20 mouse cellular contexts compared by ENCODE assay signal in the genomic region with DNA sequence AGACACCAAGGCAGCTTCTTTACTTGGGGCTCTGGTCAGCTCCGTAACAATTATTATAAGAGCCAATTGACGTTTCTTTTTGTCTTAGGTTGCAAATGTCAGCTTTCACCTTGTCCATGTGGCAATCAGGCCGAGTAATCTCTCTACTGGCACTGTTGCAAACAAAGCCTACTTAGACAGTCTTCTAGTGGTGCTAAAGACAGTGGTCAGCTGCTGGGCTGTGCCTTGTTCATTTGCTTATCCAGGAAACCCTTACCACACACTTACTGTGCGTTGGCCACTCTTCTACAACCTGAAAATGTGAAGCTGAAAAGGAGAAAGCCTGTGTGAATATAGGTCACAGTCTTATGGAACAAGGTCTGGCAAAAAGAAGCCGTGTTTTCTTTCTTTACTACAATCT.
"Had no signal": no experiment of that assay in that cellular context is flagged by ENCODE, and none has a peak within 500 bp of the region (broad histone marks: within the 10 kb centered on the region; RNA-seq: fewer than 3 reads in every experiment).

No protein-coding gene starts in this region.

- H3K9me3 ChIP-seq: liver, embryonic 13.5 days; liver, embryonic 15.5 days; lung, embryonic 15.5 days; midbrain, embryonic 10.5 days; midbrain, embryonic 12.5 days; neural tube, embryonic 13.5 days; neural tube, embryonic 15.5 days had no signal

- H3K9ac ChIP-seq: liver, embryonic 13.5 days; liver, embryonic 15.5 days; liver, postnatal 0 days; lung, embryonic 15.5 days; midbrain, embryonic 12.5 days; neural tube, embryonic 13.5 days; neural tube, embryonic 15.5 days had no signal

- H3K36me3 ChIP-seq: liver, embryonic 13.5 days; liver, embryonic 15.5 days; lung, embryonic 15.5 days; midbrain, embryonic 10.5 days; midbrain, embryonic 12.5 days; neural tube, embryonic 13.5 days; neural tube, embryonic 15.5 days had no signal

- H3K27me3 ChIP-seq: liver, embryonic 13.5 days; liver, embryonic 15.5 days; lung, embryonic 15.5 days; neural tube, embryonic 13.5 days; neural tube, embryonic 15.5 days had no signal

- H3K27ac ChIP-seq: liver, embryonic 13.5 days; liver, embryonic 15.5 days; lung, embryonic 15.5 days; midbrain, embryonic 10.5 days; midbrain, embryonic 12.5 days; neural tube, embryonic 13.5 days; neural tube, embryonic 15.5 days had no signal

- DNase-seq: liver, embryonic 13.5 days; liver, postnatal 0 days; midbrain, embryonic 14.5 days; retina, postnatal 1 day; right cerebral cortex, adult 18-20 months; right cerebral cortex, postnatal 25 days; right cerebral cortex, postnatal 4 days; spleen, adult 18-20 months; thymus, adult 18-20 months; thymus, postnatal 14 days; thymus, postnatal 36 days had no signal

- H3K4me2 ChIP-seq: liver, embryonic 11.5 days; liver, embryonic 13.5 days; liver, embryonic 15.5 days; lung, embryonic 15.5 days; midbrain, embryonic 12.5 days; neural tube, embryonic 13.5 days; neural tube, embryonic 15.5 days had no signal

- ATAC-seq: liver, postnatal 0 days; midbrain, embryonic 16.5 days had no signal

- H3K4me3 ChIP-seq: liver, embryonic 13.5 days; liver, embryonic 15.5 days; lung, embryonic 15.5 days; midbrain, embryonic 10.5 days; midbrain, embryonic 12.5 days; myocyte; neural tube, embryonic 13.5 days; neural tube, embryonic 15.5 days had no signal

- H3K4me1 ChIP-seq: liver, embryonic 13.5 days; liver, embryonic 15.5 days; midbrain, embryonic 12.5 days; neural tube, embryonic 13.5 days; neural tube, embryonic 15.5 days had no signal
